Mouse (Mus musculus) megakaryocyte, embryonic 14.5 days (primary cell): ENCODE measurements around the gene Snx5.

Experiments used
- FLI1 ChIP-seq: IDR thresholded peaks from 2 replicates; pipeline ENCODE4 v1.6.1; 2012; ENCODE audit warnings: low read length, inconsistent platforms, mixed read lengths
- GATA1 ChIP-seq: IDR thresholded peaks from 3 replicates; pipeline ENCODE4 v1.6.1; 2012; ENCODE audit warnings: mixed read lengths, low read length, inconsistent platforms, borderline replicate concordance

DNA sequence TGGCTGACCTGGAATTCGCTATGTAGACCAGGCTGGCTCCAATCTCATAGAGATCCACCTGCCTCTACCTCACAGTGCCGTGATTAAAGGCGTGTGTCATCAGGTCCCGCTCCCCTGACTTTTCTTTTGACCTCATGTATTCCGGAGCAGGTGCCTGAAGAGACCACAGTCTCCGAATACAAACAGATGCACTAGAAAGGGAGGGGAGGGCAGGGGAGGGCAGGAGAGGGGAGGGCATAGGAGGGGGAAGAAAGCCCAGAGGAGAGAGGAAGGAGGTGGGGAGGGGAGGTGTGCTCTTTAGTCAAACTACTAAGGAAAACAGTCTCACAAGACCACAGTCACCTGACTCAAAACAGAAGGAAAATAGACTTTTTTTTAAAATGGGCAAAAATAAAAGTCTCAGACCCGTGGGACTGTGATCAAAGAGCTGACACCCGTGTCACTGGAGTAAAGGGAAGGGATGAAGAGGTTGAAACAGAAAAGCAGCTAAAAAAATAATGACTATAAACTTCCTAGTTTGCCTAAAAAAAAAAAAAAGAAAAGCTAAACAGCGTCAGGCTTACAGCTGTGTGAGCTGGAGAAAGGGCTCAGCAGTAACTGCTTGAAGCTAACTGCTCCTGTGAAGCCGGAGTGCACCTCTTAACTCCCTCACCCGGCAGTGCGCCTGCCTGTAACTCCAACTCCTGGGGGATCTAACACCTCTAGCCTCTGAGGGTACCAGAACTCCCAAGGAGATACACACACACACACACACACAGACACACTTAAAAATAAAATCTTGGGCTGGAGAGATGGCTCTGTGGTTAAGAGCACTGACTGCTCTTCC, 42.0 kb downstream of the Snx5 start:
- TF ChIP-seq GATA1: no peak
- no peak for TF ChIP-seq FLI1
